Mouse (Mus musculus) cerebral cortex, adult 2 months (tissue): ENCODE results near the gene Ccl9.

Experiments
- WGBS: fragments of 180-500 bp; shearing (Covaris S2); methylation state at CpG from one replicate; pipeline ENCODE4 v1.1.7; 2018; 5-methylcytosine and 5-hydroxymethylcytosine counted together

Gene Ccl9

GRCm38 (mm10) chr11:83578186-83578760 is at the start of gene Ccl9:
Ccl9 (minus strand) TSS chr11:83578636.
- WGBS = 60% methylated on average over 2 of the region's 2 CpGs

- 92% methylated on average over 3 of the region's 3 CpGs for WGBS
Measured at GRCm38 (mm10) chr11:83623586-83623985, 45.1 kb upstream of the Ccl9 start.

- WGBS = 97% methylated on average over 1 of the region's 1 CpGs
Measured at GRCm38 (mm10) chr11:83619037-83619436, 40.6 kb upstream of the Ccl9 start.

- 49% methylated on average over 5 of the region's 5 CpGs for WGBS
Measured at GRCm38 (mm10) chr11:83618238-83618637, 39.8 kb upstream of the Ccl9 start.

GRCm38 (mm10) chr11:83616586-83616985 is 38.1 kb upstream of the Ccl9 start:
- 98% methylated on average over 1 of the region's 1 CpGs for WGBS

- 72% methylated on average over 2 of the region's 2 CpGs for WGBS
Measured at GRCm38 (mm10) chr11:83610900-83611299, 32.5 kb upstream of the Ccl9 start.

- WGBS = 54% methylated on average over 1 of the region's 1 CpGs
Measured at GRCm38 (mm10) chr11:83606396-83606795, 28.0 kb upstream of the Ccl9 start.

- WGBS = 94% methylated on average over 3 of the region's 3 CpGs
Measured at GRCm38 (mm10) chr11:83605535-83605934, 27.1 kb upstream of the Ccl9 start.

- 93% methylated on average over 4 of the region's 4 CpGs for WGBS
Measured at GRCm38 (mm10) chr11:83604698-83605097, 26.3 kb upstream of the Ccl9 start.

- WGBS = 94% methylated on average over 3 of the region's 3 CpGs
Measured at GRCm38 (mm10) chr11:83603399-83603798, 25.0 kb upstream of the Ccl9 start.

GRCm38 (mm10) chr11:83600576-83600975 is 22.1 kb upstream of the Ccl9 start:
- 91% methylated on average over 2 of the region's 2 CpGs for WGBS

- 86% methylated on average over 3 of the region's 3 CpGs for WGBS
Measured at GRCm38 (mm10) chr11:83598991-83599390, 20.6 kb upstream of the Ccl9 start.

GRCm38 (mm10) chr11:83598207-83598837 is 19.9 kb upstream of the Ccl9 start:
- 90% methylated on average over 3 of the region's 3 CpGs for WGBS

- 94% methylated on average over 7 of the region's 7 CpGs for WGBS
Measured at GRCm38 (mm10) chr11:83597796-83598195, 19.4 kb upstream of the Ccl9 start.

- WGBS = 81% methylated on average over 7 of the region's 7 CpGs
Measured at GRCm38 (mm10) chr11:83595669-83596455, 17.4 kb upstream of the Ccl9 start.

GRCm38 (mm10) chr11:83593453-83593852 is 15.0 kb upstream of the Ccl9 start:
- 93% methylated on average over 5 of the region's 5 CpGs for WGBS

GRCm38 (mm10) chr11:83592853-83593252 is 14.4 kb upstream of the Ccl9 start, which contains the start of gene Ccl6:
Ccl6 (minus strand) TSS chr11:83593087.
- WGBS = 67% methylated on average over 2 of the region's 2 CpGs

- WGBS = 82% methylated on average over 2 of the region's 2 CpGs
Measured at GRCm38 (mm10) chr11:83584232-83584631, 5.8 kb upstream of the Ccl9 start.

- 80% methylated on average over 4 of the region's 4 CpGs for WGBS
Measured at GRCm38 (mm10) chr11:83582626-83583449, 4.4 kb upstream of the Ccl9 start.

- 86% methylated on average over 4 of the region's 4 CpGs for WGBS
Measured at GRCm38 (mm10) chr11:83581626-83582610, 3.5 kb upstream of the Ccl9 start.
